Mouse (Mus musculus): Measurements from ENCODE around the gene Ranbp10. TPM values are rescaled to one million over a fixed set of nuclear protein-coding genes. Genes with fewer than 3 reads are reported as not detected.

Ranbp10 gene
- polyA plus RNA-seq (2012; ENCODE audit: low replicate concordance) = 19.8 and 48.7 TPM in 2 replicates

DNA sequence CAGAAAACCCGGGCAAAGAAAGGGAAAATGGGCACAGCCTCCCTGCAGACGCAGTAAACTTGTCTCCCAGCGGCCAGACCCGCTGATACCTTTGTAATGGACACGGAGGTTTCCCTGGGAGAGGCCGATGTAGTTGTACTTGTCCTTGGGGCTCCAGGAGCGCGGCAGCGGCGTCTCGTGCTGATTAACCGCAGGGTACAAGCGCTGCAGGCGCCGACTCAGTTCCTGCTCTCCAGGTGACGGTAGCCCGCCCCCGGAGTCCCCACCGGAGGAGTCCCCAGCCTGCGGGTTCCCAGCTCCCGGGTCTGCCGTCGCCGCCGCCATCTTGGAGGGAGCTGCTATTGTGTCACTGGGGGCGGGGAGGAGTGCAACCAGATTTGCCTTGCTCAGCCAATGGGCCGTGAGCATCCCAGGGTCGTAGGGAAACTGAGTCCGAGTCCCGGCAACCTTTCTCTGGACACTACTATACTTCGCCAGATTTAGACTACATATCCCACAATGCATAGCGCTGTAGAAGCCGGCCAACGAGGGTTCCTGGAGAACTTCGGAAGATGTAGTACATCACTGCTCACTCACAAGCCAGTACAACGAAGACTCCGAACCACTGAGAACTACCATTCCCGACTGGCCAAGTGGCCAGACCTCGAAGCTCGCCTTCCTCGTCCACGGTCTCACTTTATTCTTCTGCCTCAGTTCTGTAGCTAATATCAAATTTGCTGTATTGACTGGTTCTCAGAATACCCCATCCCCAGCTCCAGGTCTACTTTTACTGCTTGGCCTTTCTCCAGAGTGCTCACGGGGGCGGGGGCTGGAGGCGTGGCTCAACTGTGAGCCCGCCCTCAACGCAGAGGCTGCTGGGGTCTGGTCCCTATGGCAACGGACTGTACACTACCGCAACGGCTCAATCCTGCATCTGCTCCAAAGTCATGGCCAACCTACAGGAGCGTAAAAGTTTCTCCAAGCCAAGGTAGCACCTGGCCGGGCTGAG lies at the start of gene Ranbp10, which contains the start of gene Tsnaxip1:
Ranbp10 (minus strand) TSS at position 490 of the 988 bp plus-strand sequence.
Tsnaxip1 (plus strand) TSS at position 871 of the 988 bp plus-strand sequence.

DNA sequence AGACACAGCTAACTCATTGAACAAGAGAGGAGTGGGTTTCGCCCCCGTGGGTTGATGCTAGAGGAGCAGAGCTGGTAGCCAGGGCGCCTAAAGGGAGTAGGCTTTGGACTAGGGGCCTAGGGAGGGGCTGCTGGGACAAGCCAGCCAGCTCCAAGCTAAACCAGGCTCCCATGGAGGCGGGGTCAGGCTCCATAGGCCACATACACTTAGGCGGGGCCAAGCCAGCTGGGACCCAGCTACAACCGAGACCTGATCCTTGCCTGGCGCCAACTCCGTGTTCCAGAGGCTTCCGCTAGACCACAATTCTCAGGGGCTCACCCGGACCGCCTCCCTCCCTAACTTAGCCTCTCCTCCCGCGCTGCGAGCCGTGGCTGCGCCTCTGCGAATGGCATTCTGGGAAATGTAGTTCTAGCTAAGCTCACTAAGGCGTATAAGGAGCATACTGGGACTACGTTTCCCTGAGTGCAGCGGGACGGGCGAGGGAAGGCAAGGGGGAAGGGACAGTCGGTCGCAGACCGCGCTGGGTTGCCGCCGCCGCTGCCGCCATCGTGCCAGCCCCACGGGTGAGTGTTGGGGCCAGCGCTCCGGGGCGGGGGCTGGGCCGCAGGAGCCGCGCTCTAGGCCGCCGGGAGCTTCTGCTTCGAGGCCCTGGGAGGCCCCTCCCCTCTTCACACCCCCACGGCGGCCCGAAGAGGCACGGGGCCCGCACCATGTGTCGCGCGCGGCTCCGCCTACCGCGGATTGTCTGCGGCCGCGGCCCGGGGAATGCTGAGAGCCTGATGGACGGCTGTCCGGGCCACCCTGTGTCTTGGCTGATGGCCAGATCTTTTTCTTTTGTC lies 33.2 kb upstream of the Ranbp10 start, which contains the start of gene Nutf2:
Nutf2 (plus strand) TSS at position 438 of the 839 bp plus-strand sequence.

DNA sequence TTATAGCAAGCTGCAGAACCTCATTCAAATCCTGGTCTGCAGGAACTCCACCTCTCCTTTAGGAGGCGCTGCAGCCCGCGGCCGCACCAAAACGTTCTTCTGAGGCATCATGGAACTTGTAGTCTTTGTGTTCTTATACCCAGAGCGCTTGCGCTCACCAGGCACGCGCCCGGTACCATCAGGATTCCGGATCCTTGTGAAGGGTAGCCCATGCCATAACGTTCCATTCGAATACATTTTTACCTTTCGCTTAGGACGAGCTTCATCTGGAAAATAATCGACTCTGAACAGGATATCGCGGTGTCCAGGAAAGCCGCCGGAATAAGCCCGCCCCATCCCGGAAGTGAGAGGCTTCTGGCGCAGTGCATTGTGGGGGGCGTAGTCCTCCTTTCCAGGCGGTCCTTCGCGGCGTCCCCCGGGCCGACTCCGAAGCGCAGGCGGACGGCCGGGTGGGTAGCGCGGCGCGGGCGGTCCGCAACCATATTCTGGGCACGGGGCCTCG lies 27.6 kb upstream of the Ranbp10 start, which contains the start of gene Thap11:
Thap11 (plus strand) TSS at position 418 of the 502 bp plus-strand sequence.

DNA sequence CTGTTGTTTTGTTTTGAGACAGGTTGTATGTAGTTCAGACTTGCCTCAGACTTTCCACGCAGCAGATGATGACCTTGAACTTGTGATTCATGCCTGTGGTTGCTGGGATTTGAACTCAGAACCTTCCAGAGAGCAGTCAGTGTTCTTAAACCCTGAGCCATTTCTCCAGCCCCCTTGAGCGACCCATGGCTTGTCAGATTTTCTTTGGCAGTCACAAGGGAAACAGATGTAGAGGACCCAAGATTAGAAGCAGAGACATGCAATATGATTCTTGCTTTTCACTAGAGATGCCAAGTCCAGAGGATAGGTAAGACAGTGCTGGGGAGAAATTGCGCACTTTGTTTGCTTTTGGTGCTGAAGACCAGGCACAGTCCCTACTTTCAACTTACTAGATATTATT lies 26.0 kb upstream of the Ranbp10 start, which contains the start of gene Cenpt:
Cenpt (minus strand) TSS at position 101 of the 400 bp plus-strand sequence.

DNA sequence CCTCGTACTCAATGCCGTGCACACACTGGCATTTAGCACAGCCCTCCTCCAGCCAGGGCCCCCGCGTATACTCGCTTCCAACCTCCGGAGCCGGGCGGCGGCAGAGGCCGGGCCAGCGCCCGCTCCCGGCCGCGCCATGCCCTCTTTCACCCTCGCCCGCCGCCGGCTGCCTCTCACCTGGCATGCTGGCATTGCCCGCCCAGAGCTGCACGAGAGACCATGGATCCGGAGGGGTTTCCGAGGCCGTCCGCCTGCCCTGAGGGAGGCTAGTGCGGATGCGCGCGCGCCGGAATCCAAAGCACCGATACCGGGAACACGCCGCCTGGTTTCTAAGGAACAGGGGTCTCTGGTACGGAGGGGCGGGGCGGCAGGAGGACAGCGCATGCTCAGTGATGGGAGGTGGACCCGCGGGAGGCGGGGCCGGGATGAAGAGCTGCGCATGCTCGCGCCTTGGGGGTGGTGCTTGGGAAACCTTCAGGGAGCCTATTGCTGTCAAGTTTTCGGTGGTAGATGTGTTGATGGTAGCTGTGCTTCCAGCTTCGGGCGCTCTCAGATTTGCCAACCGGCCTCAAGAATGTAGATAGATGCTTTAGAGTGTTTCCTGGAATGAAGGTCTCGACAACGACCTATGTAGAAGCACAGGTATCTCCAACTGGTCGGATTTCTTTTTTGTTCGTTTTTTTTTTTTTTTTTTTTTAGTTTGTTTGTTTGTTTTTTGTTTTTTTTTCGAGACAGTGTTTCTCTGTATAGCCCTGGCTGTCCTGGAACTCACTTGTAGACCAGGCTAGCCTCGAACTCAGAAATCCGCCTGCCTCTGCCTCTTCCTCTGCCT lies 68.7 kb downstream of the Ranbp10 start, which contains the start of gene Gfod2:
Gfod2 (minus strand) TSS at position 388 of the 832 bp plus-strand sequence.

Other genes with a start within 250 kb of the Ranbp10 start
- gene Ripor1, start 222.1 kb downstream of the Ranbp10 start, polyA plus RNA-seq (2012; ENCODE audit: low replicate concordance) = 13.2 and 17.0 TPM in 2 replicates
- gene Ctcf, start 190.8 kb downstream of the Ranbp10 start, polyA plus RNA-seq (2012; ENCODE audit: low replicate concordance) = 167 and 352 TPM in 2 replicates
- gene Agrp, start 190.0 kb downstream of the Ranbp10 start, polyA plus RNA-seq (2012; ENCODE audit: low replicate concordance) = not detected in 2 replicates
- 183 and 580 TPM in 2 replicates for gene Carmil2, start 141.1 kb downstream of the Ranbp10 start, polyA plus RNA-seq (2012; ENCODE audit: low replicate concordance)
- gene Acd, start 126.2 kb downstream of the Ranbp10 start, polyA plus RNA-seq (2012; ENCODE audit: low replicate concordance) = 23.1 and 61.2 TPM in 2 replicates
- gene Pard6a, start 126.2 kb downstream of the Ranbp10 start, polyA plus RNA-seq (2012; ENCODE audit: low replicate concordance) = 5.1 and 6.2 TPM in 2 replicates
- not detected in 2 replicates for gene 4933405L10Rik, start 119.7 kb downstream of the Ranbp10 start, polyA plus RNA-seq (2012; ENCODE audit: low replicate concordance)
- gene Enkd1, start 119.1 kb downstream of the Ranbp10 start, polyA plus RNA-seq (2012; ENCODE audit: low replicate concordance) = 8.9 and 12.2 TPM in 2 replicates
- 3.2 and 6.1 TPM in 2 replicates for gene Gfod2, start 68.7 kb downstream of the Ranbp10 start, polyA plus RNA-seq (2012; ENCODE audit: low replicate concordance)
- 0.07 TPM in 1 of 2 replicates, not detected in the other for gene Tsnaxip1, start 381 bp upstream of the Ranbp10 start, polyA plus RNA-seq (2012; ENCODE audit: low replicate concordance)
- 9.2 and 12.3 TPM in 2 replicates for gene Cenpt, start 25.9 kb upstream of the Ranbp10 start, polyA plus RNA-seq (2012; ENCODE audit: low replicate concordance)
- gene Thap11, start 27.8 kb upstream of the Ranbp10 start, polyA plus RNA-seq (2012; ENCODE audit: low replicate concordance) = 19.0 and 24.1 TPM in 2 replicates
- 38.8 and 39.6 TPM in 2 replicates for gene Nutf2, start 33.2 kb upstream of the Ranbp10 start, polyA plus RNA-seq (2012; ENCODE audit: low replicate concordance)
- gene Edc4, start 53.5 kb upstream of the Ranbp10 start, polyA plus RNA-seq (2012; ENCODE audit: low replicate concordance) = 23.1 and 27.6 TPM in 2 replicates
- 3.1 and 6.7 TPM in 2 replicates for gene Nrn1l, start 66.2 kb upstream of the Ranbp10 start, polyA plus RNA-seq (2012; ENCODE audit: low replicate concordance)
- gene Pskh1, start 73.1 kb upstream of the Ranbp10 start, polyA plus RNA-seq (2012; ENCODE audit: low replicate concordance) = 9.4 and 20.9 TPM in 2 replicates
- gene Ctrl, start 106.5 kb upstream of the Ranbp10 start, polyA plus RNA-seq (2012; ENCODE audit: low replicate concordance) = 0.53 and 1.1 TPM in 2 replicates
- 387 and 416 TPM in 2 replicates for gene Psmb10, start 111.1 kb upstream of the Ranbp10 start, polyA plus RNA-seq (2012; ENCODE audit: low replicate concordance)
- 0.10 and 0.83 TPM in 2 replicates for gene Lcat, start 116.0 kb upstream of the Ranbp10 start, polyA plus RNA-seq (2012; ENCODE audit: low replicate concordance)
- gene Slc12a4, start 138.7 kb upstream of the Ranbp10 start, polyA plus RNA-seq (2012; ENCODE audit: low replicate concordance) = 13.0 and 14.0 TPM in 2 replicates
- not detected in 2 replicates for gene Dpep3, start 152.1 kb upstream of the Ranbp10 start, polyA plus RNA-seq (2012; ENCODE audit: low replicate concordance)
- 4.4 and 7.5 TPM in 2 replicates for gene Dus2, start 164.0 kb upstream of the Ranbp10 start, polyA plus RNA-seq (2012; ENCODE audit: low replicate concordance)
- not detected in 2 replicates for gene Dpep2nb, start 178.6 kb upstream of the Ranbp10 start, polyA plus RNA-seq (2012; ENCODE audit: low replicate concordance)
- gene Ddx28, start 184.5 kb upstream of the Ranbp10 start, polyA plus RNA-seq (2012; ENCODE audit: low replicate concordance) = 12.8 and 15.2 TPM in 2 replicates
- 30.9 and 42.5 TPM in 2 replicates for gene Nfatc3, start 231.5 kb upstream of the Ranbp10 start, polyA plus RNA-seq (2012; ENCODE audit: low replicate concordance)